Mouse (Mus musculus): ENCODE measurements at regions not wholly inside any gene's neighbourhood (a gene's known extent, or its start where the extent isn't known, plus 50 kb on each side); places are given as distances from the start of the nearest gene placed in this dataset.
"Not testable (repeated sequence)": the region's sequence is repeated elsewhere in the genome, so short reads cannot be mapped to it uniquely, and the experiment has no call there.

DNA sequence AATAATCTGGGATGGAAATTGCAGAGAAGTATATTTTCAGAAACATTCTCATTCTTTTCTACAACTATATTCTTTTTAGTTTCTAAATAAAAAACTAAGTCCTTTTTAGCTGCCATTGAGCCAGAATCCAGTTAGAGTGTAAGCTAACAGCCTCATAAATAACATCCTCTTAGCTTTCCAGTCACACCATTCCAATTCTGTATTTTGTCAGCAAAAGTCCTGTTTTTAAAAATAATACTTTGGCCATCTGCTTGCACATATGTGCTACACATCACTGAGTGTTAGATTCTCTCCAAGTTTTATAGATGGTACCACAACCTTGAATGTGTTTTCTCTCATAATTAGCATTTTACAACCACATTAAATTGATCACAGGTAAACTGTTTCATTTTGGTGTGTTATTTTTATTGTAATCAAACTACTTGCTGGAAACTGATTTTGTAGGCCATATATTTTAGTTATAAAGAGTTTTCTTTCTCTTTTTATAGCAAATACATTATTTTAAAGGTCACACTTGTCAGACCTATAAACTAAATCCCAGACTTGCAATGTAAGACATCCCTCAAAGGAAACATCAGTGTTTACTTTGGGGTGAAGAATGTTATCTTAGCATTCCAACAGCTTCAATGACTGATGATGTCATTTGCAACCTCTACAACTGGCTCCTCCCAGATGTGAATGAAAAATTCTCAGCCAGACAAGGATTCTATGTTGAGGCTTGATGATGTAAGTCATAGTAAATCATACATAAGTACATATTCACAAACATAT lies 1878.9 kb upstream of the Flrt2 start:
- ATAC-seq (replicated peaks; ENCODE audit: poor library complexity, severe bottlenecking), result no peak

DNA sequence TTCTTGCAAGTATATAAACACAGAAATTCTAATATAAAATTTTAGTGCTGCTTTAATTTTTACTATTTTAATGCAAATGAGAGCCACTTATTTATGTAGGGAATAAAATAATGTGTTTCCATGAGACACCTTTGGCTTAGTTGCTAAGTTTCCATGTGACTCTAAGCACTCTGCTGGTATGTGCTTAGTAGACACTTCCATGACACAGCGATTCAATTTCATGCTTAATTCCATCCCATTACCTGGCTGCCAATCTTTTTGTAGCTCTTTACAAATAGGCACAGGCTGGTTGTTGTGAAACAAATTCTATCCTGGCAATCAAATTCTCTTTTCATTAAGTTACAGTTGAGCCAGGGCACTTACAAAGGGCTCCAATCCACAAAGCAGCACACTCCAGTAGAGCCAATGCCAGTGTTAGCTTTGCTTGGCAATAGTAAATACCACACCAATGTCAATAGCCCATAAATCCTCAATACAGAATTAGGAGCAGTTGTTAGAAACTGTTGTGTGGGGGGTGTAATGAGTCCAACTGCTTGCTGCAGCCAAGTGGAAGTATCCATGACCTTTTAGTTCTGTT lies 1841.0 kb upstream of the Flrt2 start:
- no peak for ATAC-seq (replicated peaks; ENCODE audit: poor library complexity, severe bottlenecking)

DNA sequence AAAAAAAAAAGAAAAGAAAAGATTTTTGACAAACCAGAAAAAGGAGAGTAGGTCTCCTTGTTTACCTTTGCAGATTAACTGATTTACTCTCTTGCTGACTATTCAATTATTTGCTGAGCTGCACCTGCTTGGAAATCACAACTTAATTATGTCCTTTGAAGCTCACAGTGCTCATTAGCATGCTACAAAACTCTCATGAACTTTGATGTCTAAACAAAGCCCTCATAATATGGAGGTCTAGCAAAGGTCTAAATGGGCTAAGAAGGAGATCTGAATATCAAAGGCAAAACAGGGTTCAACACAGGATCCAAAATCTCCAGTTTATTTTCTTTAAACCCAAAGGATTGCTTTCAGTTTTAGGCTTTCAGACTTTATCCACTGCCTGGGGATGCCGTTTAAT lies 1840.4 kb upstream of the Flrt2 start:
- no peak for ATAC-seq (replicated peaks; ENCODE audit: poor library complexity, severe bottlenecking)

DNA sequence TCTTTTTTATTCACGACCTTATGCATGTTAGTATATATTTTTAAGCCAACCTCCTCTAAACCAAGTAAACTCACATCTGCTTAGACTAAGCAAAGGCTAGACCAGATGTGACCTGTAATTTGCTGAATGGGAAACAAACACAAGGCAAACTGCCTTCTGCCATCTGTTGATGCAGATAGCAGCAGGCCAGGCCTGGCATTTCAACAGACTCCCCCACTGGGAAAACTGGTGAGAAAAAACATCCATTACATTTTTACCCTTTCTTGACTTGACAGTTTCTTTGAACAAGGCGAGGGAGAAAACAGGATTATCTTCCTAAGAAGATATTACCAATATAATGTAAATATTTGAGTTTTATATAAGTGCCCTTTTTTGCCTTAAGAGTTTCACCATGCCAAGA lies 1806.1 kb upstream of the Flrt2 start:
- ATAC-seq (replicated peaks; ENCODE audit: poor library complexity, severe bottlenecking), result no peak

DNA sequence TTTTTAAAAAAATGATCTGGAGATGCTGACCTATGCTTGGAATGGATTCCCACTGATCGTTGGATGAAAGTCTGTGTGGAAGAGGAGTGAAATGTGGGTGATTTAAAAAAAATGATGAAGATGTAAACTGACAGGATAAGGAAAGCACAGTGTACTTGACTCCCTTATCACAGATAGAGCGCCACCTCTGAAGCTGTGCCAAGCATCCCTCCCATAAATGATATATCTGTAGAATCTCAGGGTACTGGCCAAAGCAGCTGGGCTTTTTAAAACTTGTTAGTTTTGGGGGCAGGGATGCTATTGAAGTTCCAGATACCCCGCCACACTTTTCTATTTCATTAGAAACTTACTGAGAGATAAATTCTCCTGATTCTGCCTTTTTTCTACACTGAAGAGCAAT lies 1801.9 kb upstream of the Flrt2 start:
- no peak for ATAC-seq (replicated peaks; ENCODE audit: poor library complexity, severe bottlenecking)

DNA sequence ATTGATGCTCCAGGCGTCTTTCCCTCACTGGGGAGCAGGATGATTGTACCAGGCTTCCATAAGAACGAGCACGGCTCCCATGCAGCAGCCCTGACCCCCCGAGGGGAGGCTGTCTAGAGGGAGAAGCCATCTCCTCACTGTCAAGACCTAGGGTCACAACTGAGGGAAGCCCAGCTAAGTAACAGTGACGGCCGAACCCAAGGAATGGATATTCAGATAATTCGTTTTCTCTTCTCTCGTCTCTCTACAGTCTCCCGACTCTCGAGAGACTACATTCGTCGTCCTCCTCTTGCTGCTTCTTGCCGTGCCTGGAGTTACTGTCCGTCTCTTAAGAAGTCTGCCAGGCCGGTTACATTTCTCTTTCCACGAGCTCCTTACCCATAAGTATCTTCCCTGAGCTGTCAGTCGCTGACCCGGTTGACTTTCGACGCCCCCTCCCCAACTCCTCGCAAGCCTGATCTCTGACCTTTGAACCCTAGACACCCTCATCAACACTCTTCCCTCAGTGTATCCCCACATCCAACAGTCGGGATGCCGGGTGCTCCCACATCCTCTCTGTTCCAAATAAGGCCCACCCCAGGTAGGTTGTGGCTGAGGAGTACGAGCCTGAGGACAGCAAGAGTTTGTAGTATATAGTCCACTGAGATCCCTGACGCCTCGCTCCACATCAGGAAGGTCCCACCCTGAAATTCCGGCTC lies 1763.3 kb upstream of the Flrt2 start:
- peak; percentile 71 for ATAC-seq (replicated peaks; ENCODE audit: poor library complexity, severe bottlenecking)

DNA sequence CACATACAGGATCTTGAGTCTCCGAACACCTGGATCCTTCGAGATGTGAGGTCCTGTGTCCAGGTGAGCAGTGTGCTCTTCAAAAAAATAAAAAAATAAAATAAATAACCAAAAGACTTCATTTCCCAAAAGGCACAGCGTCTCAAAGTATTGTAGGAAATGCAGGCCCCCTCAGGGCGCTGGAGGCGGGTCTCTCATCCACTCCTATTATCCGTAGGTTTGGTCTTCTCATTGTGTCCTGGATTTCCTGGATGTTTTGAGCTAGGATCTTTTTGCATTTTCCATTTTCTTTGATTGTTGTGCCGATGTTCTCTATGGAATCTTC lies 1762.8 kb upstream of the Flrt2 start:
- peak; percentile 58 for ATAC-seq (replicated peaks; ENCODE audit: poor library complexity, severe bottlenecking)

DNA sequence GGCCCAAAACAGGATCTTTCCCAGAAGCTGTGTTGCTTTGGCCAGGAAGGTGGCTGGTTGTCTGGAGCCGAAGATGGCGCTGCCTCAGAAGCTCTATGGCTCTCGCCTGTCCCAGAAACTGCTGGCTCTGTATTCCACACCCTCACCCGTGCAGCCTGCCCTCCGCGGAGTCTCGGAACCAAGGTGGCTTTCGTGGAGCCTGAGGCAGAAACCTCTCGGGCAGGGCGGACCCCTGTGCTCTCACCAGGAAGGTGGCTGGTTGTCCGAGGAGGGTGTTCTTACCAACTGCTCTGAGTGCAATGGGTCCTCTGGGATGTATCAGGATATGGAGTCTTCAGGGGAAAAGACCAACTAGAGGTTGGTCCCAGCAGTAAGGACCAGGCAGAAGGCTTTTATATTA lies 1761.8 kb upstream of the Flrt2 start:
- ATAC-seq (replicated peaks; ENCODE audit: poor library complexity, severe bottlenecking), result not testable (repeated sequence)

DNA sequence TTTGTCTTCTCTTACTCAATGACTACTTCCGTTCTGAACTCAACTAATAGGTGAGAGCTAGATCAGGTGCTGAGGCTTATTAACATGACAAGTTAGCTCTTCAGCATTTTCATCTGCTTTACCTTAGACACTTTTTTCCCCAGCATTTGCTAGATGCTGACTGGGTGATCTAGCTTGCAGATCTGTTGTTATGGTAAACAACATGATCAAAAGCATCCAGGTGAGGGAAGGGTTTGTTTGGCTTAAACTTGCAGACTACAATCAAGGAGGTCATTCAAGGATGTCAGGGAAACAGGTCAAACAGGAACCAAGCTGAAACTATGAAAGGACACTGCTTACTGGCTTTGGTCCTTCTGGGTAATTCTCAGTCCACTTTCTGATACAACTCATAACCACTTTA lies 1731.2 kb upstream of the Flrt2 start:
- ATAC-seq (replicated peaks; ENCODE audit: poor library complexity, severe bottlenecking), result no peak

DNA sequence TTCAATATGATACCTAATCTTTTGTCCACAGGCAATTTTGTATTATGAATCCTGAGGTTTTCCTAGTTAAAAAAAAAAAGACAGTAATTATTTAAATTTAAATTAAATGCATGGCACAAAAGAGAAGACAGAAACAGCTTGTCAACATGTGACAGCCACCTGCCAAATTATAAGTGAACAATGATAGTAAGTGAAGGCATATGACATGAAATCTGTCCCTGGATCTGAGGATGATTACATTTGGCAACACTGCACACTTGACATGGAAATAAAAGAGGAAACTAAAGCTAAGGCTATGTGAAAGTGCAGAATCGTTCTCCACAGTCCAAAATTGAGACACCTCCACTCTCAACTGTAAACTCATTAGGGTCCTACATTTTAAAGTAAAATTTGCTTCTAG lies 1710.7 kb upstream of the Flrt2 start:
- ATAC-seq (replicated peaks; ENCODE audit: poor library complexity, severe bottlenecking), result no peak

DNA sequence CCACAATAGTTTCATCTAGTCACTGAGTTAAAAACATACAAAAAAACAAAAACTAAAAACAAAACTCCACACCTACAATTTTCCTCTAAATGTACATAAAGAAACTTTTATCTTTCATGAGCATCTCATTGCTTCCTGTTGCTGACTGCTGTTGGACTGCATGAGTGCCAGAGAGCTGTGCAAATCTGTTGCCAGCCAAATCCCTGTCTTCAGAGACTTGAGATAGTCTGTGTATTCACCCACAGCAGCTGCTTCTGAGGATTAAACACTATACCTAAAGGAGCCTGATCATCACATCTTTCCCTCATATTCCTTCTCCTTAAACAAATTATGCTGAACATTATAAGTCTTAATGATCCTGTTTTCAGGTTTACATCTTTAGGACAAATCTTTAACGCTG lies 1700.5 kb upstream of the Flrt2 start:
- no peak for ATAC-seq (replicated peaks; ENCODE audit: poor library complexity, severe bottlenecking)

DNA sequence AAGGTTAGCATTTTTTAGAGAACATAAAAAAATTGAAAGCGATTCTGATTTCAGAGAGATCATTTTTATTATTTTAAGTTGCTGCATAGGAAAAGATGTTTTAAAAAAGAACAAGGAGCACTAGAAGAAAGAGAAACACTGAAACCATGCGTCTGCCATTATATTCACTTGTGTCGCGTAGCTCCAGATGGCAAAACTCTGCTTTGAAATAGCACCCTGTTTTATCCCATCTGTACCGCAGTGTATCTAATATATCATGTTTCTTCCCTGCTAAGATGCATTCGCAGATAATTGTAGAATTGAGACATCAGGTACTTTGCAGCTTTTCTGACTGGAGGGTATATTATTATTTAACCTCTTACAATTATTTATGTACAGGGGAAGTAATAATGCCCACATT lies 1698.2 kb upstream of the Flrt2 start:
- no peak for ATAC-seq (replicated peaks; ENCODE audit: poor library complexity, severe bottlenecking)

DNA sequence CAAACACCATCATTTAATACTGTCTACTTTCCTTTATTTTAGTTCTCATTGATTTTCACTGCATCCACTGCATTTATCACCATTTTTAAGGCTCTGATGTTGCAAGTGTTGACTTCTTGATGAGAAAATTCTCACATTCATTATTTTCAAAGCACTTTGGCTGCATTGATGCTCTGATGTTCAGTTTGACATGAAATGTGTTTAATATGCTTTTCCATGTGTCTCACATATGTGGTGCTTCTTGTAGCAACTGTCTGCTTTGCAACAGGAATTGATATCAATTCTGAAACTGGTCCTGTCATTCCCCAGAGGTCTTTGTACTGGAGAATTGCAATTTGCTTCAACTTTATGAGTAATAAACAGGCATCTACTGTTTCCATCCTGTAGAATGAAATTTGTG lies 1676.1 kb upstream of the Flrt2 start:
- no peak for ATAC-seq (replicated peaks; ENCODE audit: poor library complexity, severe bottlenecking)

DNA sequence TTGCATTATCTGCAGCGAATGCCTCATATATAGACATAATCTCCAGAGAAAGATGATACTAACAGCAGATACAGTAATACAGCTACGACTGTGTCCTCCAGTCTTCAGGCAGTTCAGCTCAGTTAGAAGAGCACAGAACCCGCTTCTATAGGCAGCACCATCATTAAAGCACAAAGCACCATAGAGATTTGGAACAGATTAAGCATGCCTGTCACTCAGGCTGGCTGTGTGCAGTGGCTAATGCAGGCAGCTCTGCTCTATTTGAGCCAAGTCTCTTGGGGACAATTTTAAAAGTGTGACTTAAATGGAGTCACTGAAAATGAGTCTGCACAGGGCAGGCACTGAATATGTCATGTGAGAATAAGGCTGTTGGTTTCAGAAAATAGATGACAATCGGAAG lies 1660.7 kb upstream of the Flrt2 start:
- no peak for ATAC-seq (replicated peaks; ENCODE audit: poor library complexity, severe bottlenecking)

DNA sequence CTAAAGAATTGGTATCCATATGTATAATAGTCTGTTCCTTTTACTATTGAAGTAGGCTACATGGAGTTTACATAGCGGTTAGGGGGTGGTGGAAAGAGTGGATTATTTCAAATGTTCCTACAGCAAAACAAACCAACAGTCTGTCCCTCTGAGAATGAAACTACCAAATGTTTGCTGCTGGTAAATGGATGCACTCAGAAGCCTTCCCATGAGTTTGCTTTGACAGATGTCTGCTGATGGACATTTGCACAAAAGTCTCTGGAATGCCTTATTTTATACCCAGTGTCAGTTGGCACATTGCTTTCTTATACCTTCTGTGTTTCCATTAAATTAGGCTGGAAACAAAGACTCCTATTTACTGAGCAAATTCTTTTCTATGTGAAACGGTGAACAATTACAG lies 1644.1 kb upstream of the Flrt2 start:
- no peak for ATAC-seq (replicated peaks; ENCODE audit: poor library complexity, severe bottlenecking)

DNA sequence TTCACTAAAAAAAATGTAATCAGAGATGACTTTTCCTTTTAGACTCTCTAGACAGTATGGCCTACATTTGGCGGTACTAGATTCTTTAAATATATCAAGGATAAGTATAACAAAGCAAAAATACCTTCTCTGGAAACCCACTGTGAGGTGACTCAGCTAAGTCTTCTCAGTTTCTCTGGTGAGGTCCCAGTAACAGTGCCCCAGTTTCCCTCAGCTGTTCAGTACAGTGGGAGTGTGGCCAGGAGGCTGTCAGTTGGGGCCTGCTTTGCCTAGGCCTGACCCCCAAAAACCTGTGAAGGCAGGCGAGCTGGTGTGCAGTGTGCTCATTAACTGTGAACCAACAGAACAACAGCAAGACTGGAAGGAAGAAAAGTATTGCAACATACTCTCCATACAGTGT lies 1634.3 kb upstream of the Flrt2 start:
- ATAC-seq (replicated peaks; ENCODE audit: poor library complexity, severe bottlenecking), result no peak

DNA sequence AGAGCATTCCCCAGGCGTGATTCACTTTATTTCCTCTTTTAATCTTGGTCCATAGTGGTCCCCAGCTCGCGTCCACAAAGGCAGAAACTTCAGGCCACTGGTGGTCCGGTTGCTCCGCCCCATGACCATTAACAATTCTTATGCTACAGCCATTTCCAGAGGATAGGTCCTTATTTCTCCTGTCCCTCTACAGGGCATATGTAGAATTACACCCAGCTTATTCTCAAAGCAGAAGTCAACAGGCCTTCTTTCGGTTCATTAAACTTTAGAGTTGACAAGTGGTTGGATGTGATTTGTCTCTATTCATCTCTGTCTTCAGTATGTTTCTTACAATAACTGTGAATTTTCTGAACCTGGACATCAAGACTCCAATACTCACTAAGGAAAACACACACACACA lies 1632.4 kb upstream of the Flrt2 start:
- ATAC-seq (replicated peaks; ENCODE audit: poor library complexity, severe bottlenecking), result peak; percentile 40; the same call in 1 of the 2 replicates

DNA sequence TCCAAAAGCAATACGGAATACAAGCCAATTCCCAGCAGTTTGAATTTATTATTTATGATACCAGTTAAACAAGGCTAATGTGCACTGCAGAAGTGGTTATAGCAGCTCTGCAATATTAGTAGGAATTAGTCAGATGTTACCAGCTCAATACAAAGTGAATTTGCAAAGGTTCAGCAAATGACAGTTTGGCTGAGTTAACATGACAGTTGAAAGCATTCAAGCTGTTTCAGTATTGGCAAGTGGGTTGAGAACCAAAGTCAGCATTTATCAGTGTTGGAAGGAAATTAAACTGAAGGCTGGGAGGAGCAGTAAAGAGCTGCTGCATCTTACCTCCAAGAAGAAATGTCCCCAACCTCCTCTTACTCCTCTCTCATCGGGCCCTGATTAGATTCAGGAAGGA lies 1631.7 kb upstream of the Flrt2 start:
- no peak for ATAC-seq (replicated peaks; ENCODE audit: poor library complexity, severe bottlenecking)

DNA sequence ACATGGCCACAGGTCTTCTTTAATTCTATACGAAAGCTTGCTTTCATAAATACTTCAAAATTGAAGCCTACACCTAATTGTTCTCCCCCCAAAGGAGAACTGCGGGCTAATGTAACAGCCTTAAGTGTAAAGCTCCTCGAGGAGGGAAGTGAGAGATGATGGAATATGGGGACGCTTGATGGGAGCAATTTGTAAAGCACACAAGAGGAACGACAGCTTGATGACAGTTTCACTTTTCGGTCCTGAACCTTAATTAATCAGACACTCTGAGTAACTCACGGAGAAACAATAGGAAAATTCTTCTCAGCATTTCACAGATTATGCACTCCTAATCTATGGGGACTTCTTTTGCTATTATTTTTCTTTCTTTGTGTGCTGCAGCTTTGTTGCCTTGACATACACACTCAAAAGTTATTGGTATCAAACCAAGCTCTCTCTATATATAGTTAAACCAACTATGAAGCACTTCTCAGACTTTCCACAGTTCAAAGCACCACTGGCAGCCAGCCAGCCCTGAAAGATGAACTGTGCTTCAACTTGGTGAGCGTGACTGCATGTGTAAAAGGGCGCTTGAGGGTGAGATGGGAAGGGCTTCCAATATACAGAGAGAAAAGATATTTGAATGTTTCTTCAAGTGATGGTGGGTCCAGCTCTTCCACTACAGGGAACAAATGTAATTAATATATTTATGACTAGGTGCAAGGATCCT lies 1625.4 kb upstream of the Flrt2 start:
- no peak for ATAC-seq (replicated peaks; ENCODE audit: poor library complexity, severe bottlenecking)

DNA sequence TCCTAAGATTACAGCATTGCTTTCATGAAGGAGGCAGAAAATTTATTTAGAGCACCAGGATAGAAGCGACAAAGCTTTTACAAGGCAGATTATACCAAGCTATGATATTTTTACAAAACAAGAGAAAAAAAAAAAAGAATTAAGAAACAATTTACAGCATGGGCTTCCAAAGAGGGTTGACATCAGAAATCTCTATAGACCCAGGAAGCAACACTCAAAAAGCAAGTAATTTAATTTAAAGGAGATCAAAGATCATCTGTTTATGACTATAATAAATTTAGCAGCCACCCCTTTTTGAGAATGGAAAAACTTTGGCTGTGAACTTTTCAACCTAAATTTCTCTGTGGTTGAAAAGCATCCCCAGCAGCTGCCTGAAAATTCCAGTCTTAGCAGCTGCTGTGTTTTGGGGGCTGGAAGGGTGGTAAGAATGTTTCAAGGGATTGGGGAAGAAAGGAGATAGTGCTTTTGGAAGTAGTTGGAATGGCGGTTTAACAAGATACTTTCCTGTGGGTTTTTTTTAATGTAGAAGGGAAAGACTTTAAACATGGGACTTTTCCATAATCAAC lies 1621.0 kb upstream of the Flrt2 start:
- no peak for ATAC-seq (replicated peaks; ENCODE audit: poor library complexity, severe bottlenecking)

DNA sequence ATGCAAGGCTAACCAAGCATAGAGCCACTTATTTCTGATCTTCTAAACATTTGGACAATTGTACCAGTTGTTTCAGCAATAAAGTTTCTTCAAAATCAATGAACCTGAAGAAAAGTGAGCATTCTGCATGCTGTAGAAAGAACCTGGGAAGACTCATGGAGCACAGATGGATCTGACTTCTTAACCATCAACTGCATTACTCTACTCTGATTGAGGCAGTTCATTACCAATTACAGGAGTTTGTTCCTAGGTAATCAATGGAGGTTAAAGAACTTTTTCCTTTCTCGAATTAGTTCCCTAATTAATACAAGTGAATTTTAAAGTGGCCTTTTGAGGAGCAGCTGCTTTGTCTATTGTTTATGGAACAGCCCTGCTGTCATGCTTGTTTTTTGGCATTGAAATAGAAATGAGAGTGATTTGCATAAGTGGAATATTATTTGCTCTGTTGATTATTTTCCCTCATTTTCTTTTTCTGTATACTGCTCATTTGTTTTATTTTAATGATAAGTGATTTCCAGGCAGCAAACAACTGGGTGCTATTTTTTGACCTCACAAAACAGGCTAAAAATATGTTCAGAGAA lies 1586.4 kb upstream of the Flrt2 start:
- ATAC-seq (replicated peaks; ENCODE audit: poor library complexity, severe bottlenecking), result no peak
